Mouse (Mus musculus) cerebellum, adult 11-12 months (tissue): ENCODE measurements at regions not wholly inside any gene's neighbourhood (a gene's known extent, or its start where the extent isn't known, plus 50 kb on each side); places are given as distances from the start of the nearest gene placed in this dataset.

ENCODE experiments used
- DNase-seq: peaks from one replicate; pipeline ENCODE4 v3.0.0; 2022

GRCm38 (mm10) chr19:36236576-36237345 lies 111.3 kb upstream of the Pcgf5 start:
- DNase-seq: no peak

- no peak for DNase-seq
These were observed 110.4 kb upstream of the Pcgf5 start for GRCm38 (mm10) chr19:36237751-36238150.

- no peak for DNase-seq
These were observed 109.6 kb upstream of the Pcgf5 start for GRCm38 (mm10) chr19:36238536-36238935.

- no peak for DNase-seq
These were observed 105.7 kb upstream of the Pcgf5 start for GRCm38 (mm10) chr19:36242396-36242795.

GRCm38 (mm10) chr19:36242946-36243345 lies 105.2 kb upstream of the Pcgf5 start:
- no peak for DNase-seq

- DNase-seq: no peak
These were observed 95.6 kb upstream of the Pcgf5 start for GRCm38 (mm10) chr19:36252522-36252921.

- no peak for DNase-seq
These were observed 90.2 kb upstream of the Pcgf5 start for GRCm38 (mm10) chr19:36257748-36258538.

GRCm38 (mm10) chr19:36261819-36262218 lies 86.3 kb upstream of the Pcgf5 start:
- DNase-seq: no peak

GRCm38 (mm10) chr19:36263923-36264322 lies 84.2 kb upstream of the Pcgf5 start:
- no peak for DNase-seq

- DNase-seq: no peak
These were observed 83.7 kb upstream of the Pcgf5 start for GRCm38 (mm10) chr19:36264397-36264796.

- DNase-seq: no peak
These were observed 82.8 kb upstream of the Pcgf5 start for GRCm38 (mm10) chr19:36265276-36265675.

GRCm38 (mm10) chr19:36266346-36266745 lies 81.8 kb upstream of the Pcgf5 start:
- no peak for DNase-seq

GRCm38 (mm10) chr19:36273466-36273865 lies 74.6 kb upstream of the Pcgf5 start:
- DNase-seq: no peak

GRCm38 (mm10) chr19:36285465-36285864 lies 62.6 kb upstream of the Pcgf5 start:
- DNase-seq: no peak

GRCm38 (mm10) chr19:36290778-36291177 lies 57.3 kb upstream of the Pcgf5 start:
- no peak for DNase-seq

GRCm38 (mm10) chr19:36293177-36293969 lies 54.7 kb upstream of the Pcgf5 start:
- DNase-seq: no peak
